Mouse (Mus musculus): ENCODE data around the gene Sbsn. TPM values are rescaled to one million over a fixed set of nuclear protein-coding genes. Genes with fewer than 3 reads are reported as not detected.

Gene Sbsn
- polyA plus RNA-seq, 2 experiments, result 28.4 to 38.7 TPM

DNA sequence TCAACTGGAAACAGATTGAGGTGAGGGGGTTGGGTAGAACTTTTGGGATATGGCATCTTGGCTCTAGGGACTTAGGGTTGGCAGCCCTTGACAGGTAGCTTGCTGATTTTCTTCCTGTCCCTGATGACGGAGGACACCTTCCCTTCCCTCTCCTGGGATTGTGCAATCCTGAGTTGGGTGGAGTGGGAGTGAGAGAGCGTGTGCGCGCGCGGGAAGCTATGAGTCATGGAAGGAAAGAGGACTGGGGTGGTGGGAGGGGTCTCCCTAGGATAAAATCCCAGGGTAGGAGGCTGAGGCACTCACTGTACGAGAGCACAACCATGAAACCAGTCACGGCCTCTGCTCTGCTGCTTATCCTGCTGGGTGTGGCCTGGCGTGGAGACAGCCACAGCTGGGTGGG is 24.8 kb downstream of the Sbsn start:
- Histone ChIP-seq H3K4me1 (ENCODE audit: control insufficient read depth, insufficient read depth, low read length) (no peaks in the 10 kb centered on the region), H3K36me3 (ENCODE audit: control insufficient read depth, insufficient read depth, low read length) (no peaks in the 10 kb centered on the region), H3K4me2 (replicated peaks; ENCODE audit: low read depth, low read length, severe bottlenecking) (no peak overlapping the region), H3K27ac (replicated peaks; ENCODE audit: low read depth, low read length) (no peak overlapping the region), H3K4me3 (replicated peaks; ENCODE audit: low read length) (no peak overlapping the region), H3K9me3 (ENCODE audit: control insufficient read depth, low read length) (no peaks in the 10 kb centered on the region), H3K27me3 (ENCODE audit: control insufficient read depth, insufficient read depth, low read length) (no peaks in the 10 kb centered on the region), H3K9ac (ENCODE audit: low read depth, low read length, severe bottlenecking) (no peak overlapping the region)
- no peak for DNase-seq (ENCODE audit: low spot score)
- 88% methylated on average over 9 of the region's 9 CpGs for WGBS
- no peak for ATAC-seq (ENCODE audit: low FRiP score, low read depth)
- TF ChIP-seq POLR2A (IDR thresholded peaks at IDR 0.05; ENCODE audit: borderline replicate concordance, extremely low read depth, insufficient read depth, insufficient read length), result no peak

- Histone ChIP-seq H3K4me2 (replicated peaks; ENCODE audit: low read depth, low read length, severe bottlenecking) (no peak overlapping the region), H3K27me3 (ENCODE audit: control insufficient read depth, insufficient read depth, low read length) (no peaks in the 10 kb centered on the region), H3K4me1 (ENCODE audit: control insufficient read depth, insufficient read depth, low read length) (no peaks in the 10 kb centered on the region), H3K9ac (ENCODE audit: low read depth, low read length, severe bottlenecking) (no peak overlapping the region), H3K27ac (replicated peaks; ENCODE audit: low read depth, low read length) (no peak overlapping the region), H3K36me3 (ENCODE audit: control insufficient read depth, insufficient read depth, low read length) (no peaks in the 10 kb centered on the region), H3K4me3 (replicated peaks; ENCODE audit: low read length) (no peak overlapping the region), H3K9me3 (ENCODE audit: control insufficient read depth, low read length) (no peaks in the 10 kb centered on the region)
- 52% methylated on average over 7 of the region's 7 CpGs for WGBS
- TF ChIP-seq POLR2A (IDR thresholded peaks at IDR 0.05; ENCODE audit: borderline replicate concordance, extremely low read depth, insufficient read depth, insufficient read length), result no peak
- no peak for ATAC-seq (ENCODE audit: low FRiP score, low read depth)
- DNase-seq (ENCODE audit: low spot score), result no peak
Measured at GRCm38 (mm10) chr7:30777081-30777579, 25.9 kb downstream of the Sbsn start.

DNA sequence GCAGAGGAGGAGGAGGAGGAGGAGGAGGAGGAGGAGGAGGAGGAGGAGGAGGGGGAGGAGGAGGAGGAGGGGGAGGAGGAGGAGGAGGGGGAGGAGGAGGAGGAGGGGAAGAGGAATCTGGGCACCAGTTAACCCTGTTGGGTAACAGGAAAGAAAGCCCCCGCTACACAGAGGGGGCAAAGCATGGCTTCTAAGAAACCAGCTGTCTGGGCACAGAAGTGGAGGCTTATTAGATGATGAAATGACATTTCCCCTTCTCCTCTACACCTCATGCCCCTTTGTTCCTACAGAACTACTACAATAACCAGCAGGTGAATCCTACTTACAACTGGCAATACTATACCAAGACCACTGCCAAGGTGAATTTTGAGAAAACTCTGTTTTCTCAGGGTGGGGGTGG is 26.6 kb downstream of the Sbsn start:
- DNase-seq (ENCODE audit: low spot score), result no peak
- Histone ChIP-seq H3K36me3 (ENCODE audit: control insufficient read depth, insufficient read depth, low read length) (no peaks in the 10 kb centered on the region), H3K4me3 (replicated peaks; ENCODE audit: low read length) (no peak overlapping the region), H3K27ac (replicated peaks; ENCODE audit: low read depth, low read length) (no peak overlapping the region), H3K4me2 (replicated peaks; ENCODE audit: low read depth, low read length, severe bottlenecking) (no peak overlapping the region), H3K9me3 (ENCODE audit: control insufficient read depth, low read length) (no peaks in the 10 kb centered on the region), H3K9ac (ENCODE audit: low read depth, low read length, severe bottlenecking) (no peak overlapping the region), H3K27me3 (ENCODE audit: control insufficient read depth, insufficient read depth, low read length) (no peaks in the 10 kb centered on the region), H3K4me1 (ENCODE audit: control insufficient read depth, insufficient read depth, low read length) (no peaks in the 10 kb centered on the region)
- 89% methylated on average over 1 of the region's 1 CpGs for WGBS
- no peak for ATAC-seq (ENCODE audit: low FRiP score, low read depth)
- TF ChIP-seq POLR2A (IDR thresholded peaks at IDR 0.05; ENCODE audit: borderline replicate concordance, extremely low read depth, insufficient read depth, insufficient read length), result no peak

DNA sequence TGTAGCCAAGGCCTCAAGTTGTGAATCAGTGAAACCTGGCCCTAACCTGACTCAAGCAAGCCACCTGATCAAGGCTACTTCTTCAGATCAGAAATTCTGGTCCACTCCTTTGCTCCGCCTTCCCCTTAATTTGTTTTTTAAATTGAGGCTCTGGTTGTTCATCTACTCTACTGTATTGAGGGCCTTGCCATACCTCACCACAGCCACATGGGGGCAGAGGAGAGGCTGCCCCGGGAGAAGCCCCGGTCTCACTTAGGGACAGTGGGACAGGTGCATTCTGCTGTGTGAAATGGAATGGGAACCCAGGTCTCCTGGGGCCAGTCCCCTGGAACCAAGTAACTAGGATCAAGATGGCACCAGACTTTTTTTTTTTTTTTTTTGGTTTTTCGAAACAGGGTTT is 30.5 kb downstream of the Sbsn start:
- no peak overlapping the region for H3K4me3 ChIP-seq (replicated peaks; ENCODE audit: low read length)
- H3K36me3 ChIP-seq (ENCODE audit: control insufficient read depth, insufficient read depth, low read length), result no peaks in the 10 kb centered on the region
- DNase-seq (ENCODE audit: low spot score) (no peak), ATAC-seq (ENCODE audit: low FRiP score, low read depth) (no peak)
- WGBS, result 76% methylated on average over 4 of the region's 4 CpGs
- H3K27ac ChIP-seq (replicated peaks; ENCODE audit: low read depth, low read length), result no peak overlapping the region
- H3K9me3 ChIP-seq (ENCODE audit: control insufficient read depth, low read length), result no peaks in the 10 kb centered on the region
- no peak overlapping the region for H3K9ac ChIP-seq (ENCODE audit: low read depth, low read length, severe bottlenecking)
- no peaks in the 10 kb centered on the region for H3K27me3 ChIP-seq (ENCODE audit: control insufficient read depth, insufficient read depth, low read length)
- no peak overlapping the region for H3K4me2 ChIP-seq (replicated peaks; ENCODE audit: low read depth, low read length, severe bottlenecking)
- H3K4me1 ChIP-seq (ENCODE audit: control insufficient read depth, insufficient read depth, low read length), result no peaks in the 10 kb centered on the region
- no peak for TF ChIP-seq POLR2A (IDR thresholded peaks at IDR 0.05; ENCODE audit: borderline replicate concordance, extremely low read depth, insufficient read depth, insufficient read length)

GRCm38 (mm10) chr7:30782658-30783057 is 31.4 kb downstream of the Sbsn start:
- Histone ChIP-seq H3K4me3 (replicated peaks; ENCODE audit: low read length) (no peak overlapping the region), H3K9me3 (ENCODE audit: control insufficient read depth, low read length) (no peaks in the 10 kb centered on the region), H3K9ac (ENCODE audit: low read depth, low read length, severe bottlenecking) (no peak overlapping the region), H3K4me2 (replicated peaks; ENCODE audit: low read depth, low read length, severe bottlenecking) (no peak overlapping the region), H3K27me3 (ENCODE audit: control insufficient read depth, insufficient read depth, low read length) (no peaks in the 10 kb centered on the region), H3K27ac (replicated peaks; ENCODE audit: low read depth, low read length) (no peak overlapping the region), H3K4me1 (ENCODE audit: control insufficient read depth, insufficient read depth, low read length) (no peaks in the 10 kb centered on the region), H3K36me3 (ENCODE audit: control insufficient read depth, insufficient read depth, low read length) (no peaks in the 10 kb centered on the region)
- 71% methylated on average over 3 of the region's 3 CpGs for WGBS
- DNase-seq (ENCODE audit: low spot score) (no peak), ATAC-seq (ENCODE audit: low FRiP score, low read depth) (no peak)
- TF ChIP-seq POLR2A (IDR thresholded peaks at IDR 0.05; ENCODE audit: borderline replicate concordance, extremely low read depth, insufficient read depth, insufficient read length), result no peak

DNA sequence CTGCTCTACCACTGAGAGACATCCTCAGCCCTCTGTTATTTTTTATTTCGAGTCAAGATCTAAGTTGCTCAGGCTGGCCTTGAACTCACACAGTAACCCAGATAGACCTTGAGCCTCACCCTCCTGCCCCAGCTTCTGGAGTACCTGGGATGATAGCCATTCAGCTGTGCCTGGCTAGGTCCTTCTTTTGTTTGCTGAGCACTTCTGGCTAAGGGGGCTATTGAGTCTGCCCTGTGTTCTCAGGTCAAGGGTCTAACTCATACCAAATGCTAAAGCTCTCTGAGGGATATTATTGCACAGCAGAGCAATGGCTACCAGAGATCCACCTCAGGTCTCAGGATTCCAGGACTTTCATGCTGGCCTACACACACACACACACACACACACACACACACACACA is 33.9 kb downstream of the Sbsn start:
- Histone ChIP-seq H3K27me3 (ENCODE audit: control insufficient read depth, insufficient read depth, low read length) (no peaks in the 10 kb centered on the region), H3K4me1 (ENCODE audit: control insufficient read depth, insufficient read depth, low read length) (no peaks in the 10 kb centered on the region), H3K4me2 (replicated peaks; ENCODE audit: low read depth, low read length, severe bottlenecking) (no peak overlapping the region), H3K4me3 (replicated peaks; ENCODE audit: low read length) (no peak overlapping the region), H3K9me3 (ENCODE audit: control insufficient read depth, low read length) (no peaks in the 10 kb centered on the region), H3K36me3 (ENCODE audit: control insufficient read depth, insufficient read depth, low read length) (no peaks in the 10 kb centered on the region), H3K27ac (replicated peaks; ENCODE audit: low read depth, low read length) (no peak overlapping the region), H3K9ac (ENCODE audit: low read depth, low read length, severe bottlenecking) (no peak overlapping the region)
- TF ChIP-seq POLR2A (IDR thresholded peaks at IDR 0.05; ENCODE audit: borderline replicate concordance, extremely low read depth, insufficient read depth, insufficient read length), result no peak
- 86% methylated on average over 1 of the region's 1 CpGs for WGBS
- no peak for ATAC-seq (ENCODE audit: low FRiP score, low read depth)
- DNase-seq (ENCODE audit: low spot score), result no peak

Data from limb, embryonic 14.5 days (tissue).